Mouse (Mus musculus) layer of hippocampus, adult 9-11 months (tissue): ENCODE data around the gene Gm4187.
"Not testable (repeated sequence)": the region's sequence is repeated elsewhere in the genome, so short reads cannot be mapped to it uniquely, and the experiment has no call there.

Experiments used
- DNase-seq: peaks from one replicate; pipeline ENCODE4 v3.0.0; 2022

Gm4187 gene

DNA sequence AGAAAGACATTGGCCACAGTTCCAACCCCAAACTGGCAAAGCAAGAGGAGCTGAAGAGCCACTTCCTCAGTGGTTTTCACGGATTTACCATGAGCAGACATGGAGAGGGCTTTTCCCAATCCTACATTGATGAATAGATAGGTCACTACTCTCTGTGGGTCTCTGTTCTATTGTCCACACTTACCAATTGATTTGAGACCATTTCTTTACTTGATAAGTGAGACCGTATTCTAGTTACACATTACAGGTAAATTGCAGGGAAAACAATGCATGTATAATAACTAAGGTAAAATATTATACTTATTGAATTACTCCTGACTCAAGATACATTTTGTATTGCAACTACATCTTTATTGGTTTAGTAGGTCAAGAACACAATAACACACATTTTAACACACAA is at the start of gene Gm4187:
TSS of gene Gm4187 (minus strand) at position 101 of the 400 bp plus-strand sequence.
- not testable (repeated sequence) for DNase-seq

DNA sequence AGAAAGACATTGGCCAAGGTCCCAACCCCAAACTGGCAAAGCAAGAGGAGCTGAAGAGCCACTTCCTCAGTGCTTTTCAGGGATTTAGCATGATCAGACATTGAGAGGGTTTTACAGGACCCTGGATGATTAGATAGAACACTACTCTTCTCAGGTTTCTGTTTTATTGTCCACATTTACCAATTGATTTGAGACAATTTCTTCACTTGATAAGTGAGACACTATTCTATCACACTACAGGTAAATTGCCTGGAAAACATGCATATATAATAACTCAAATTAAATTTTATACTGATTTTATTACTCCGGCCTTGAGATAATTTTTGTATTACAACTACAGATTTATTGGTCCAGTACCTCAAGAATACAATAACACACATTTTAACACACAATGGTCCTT is 41.4 kb upstream of the Gm4187 start, which contains the start of gene Gm8660:
TSS of gene Gm8660 (minus strand) at position 101 of the 400 bp plus-strand sequence.
- not testable (repeated sequence) for DNase-seq
